Mouse (Mus musculus): Measurements from ENCODE around the gene Tarsl2.

The Tarsl2 gene

GRCm38 (mm10) chr7:65650662-65651061 is 6.0 kb downstream of the Tarsl2 start:
- no peak for DNase-seq (ENCODE audit: low read depth in 2 of 2, low spot score in 2 of 2)

GRCm38 (mm10) chr7:65657490-65658120 is 12.9 kb downstream of the Tarsl2 start:
- DNase-seq (ENCODE audit: low read depth in 2 of 2, low spot score in 2 of 2): no peak

- DNase-seq (ENCODE audit: low read depth in 2 of 2, low spot score in 2 of 2): no peak
These were observed 18.6 kb downstream of the Tarsl2 start for GRCm38 (mm10) chr7:65663225-65663790.

GRCm38 (mm10) chr7:65663886-65664285 is 19.2 kb downstream of the Tarsl2 start:
- DNase-seq (ENCODE audit: low read depth in 2 of 2, low spot score in 2 of 2): no peak

GRCm38 (mm10) chr7:65667491-65667890 is 22.8 kb downstream of the Tarsl2 start:
- DNase-seq (ENCODE audit: low read depth in 2 of 2, low spot score in 2 of 2): no peak

GRCm38 (mm10) chr7:65678050-65678449 is 33.4 kb downstream of the Tarsl2 start:
- DNase-seq (ENCODE audit: low read depth in 2 of 2, low spot score in 2 of 2): no peak

- no peak for DNase-seq (ENCODE audit: low read depth in 2 of 2, low spot score in 2 of 2)
These were observed 34.4 kb downstream of the Tarsl2 start for GRCm38 (mm10) chr7:65678900-65679595.

GRCm38 (mm10) chr7:65681166-65681565 is 36.5 kb downstream of the Tarsl2 start:
- DNase-seq (ENCODE audit: low read depth in 2 of 2, low spot score in 2 of 2): no peak

GRCm38 (mm10) chr7:65684256-65684835 is 39.6 kb downstream of the Tarsl2 start:
- DNase-seq (ENCODE audit: low read depth in 2 of 2, low spot score in 2 of 2): no peak

- DNase-seq (ENCODE audit: low read depth in 2 of 2, low spot score in 2 of 2): no peak
These were observed 42.0 kb downstream of the Tarsl2 start for GRCm38 (mm10) chr7:65686664-65687063.

GRCm38 (mm10) chr7:65690869-65691268 is 46.2 kb downstream of the Tarsl2 start, which contains the start of gene Tm2d3:
Tm2d3 (plus strand) TSS chr7:65691169.
- no peak for DNase-seq (ENCODE audit: low read depth in 2 of 2, low spot score in 2 of 2)

- no peak for DNase-seq (ENCODE audit: low read depth in 2 of 2, low spot score in 2 of 2)
These were observed 47.4 kb downstream of the Tarsl2 start for GRCm38 (mm10) chr7:65691929-65692605.

- no peak for DNase-seq (ENCODE audit: low read depth in 2 of 2, low spot score in 2 of 2)
These were observed 48.2 kb downstream of the Tarsl2 start for GRCm38 (mm10) chr7:65692883-65693282.

GRCm38 (mm10) chr7:65693301-65693821 is 48.7 kb downstream of the Tarsl2 start:
- peak; percentile 85 to 89 for DNase-seq (ENCODE audit: low read depth in 2 of 2, low spot score in 2 of 2)

GRCm38 (mm10) chr7:65696450-65696849 is 51.8 kb downstream of the Tarsl2 start:
- peak in 1 of 2 experiments; percentile 20 for DNase-seq (ENCODE audit: low read depth in 2 of 2, low spot score in 2 of 2)

GRCm38 (mm10) chr7:65702076-65702475 is 57.4 kb downstream of the Tarsl2 start:
- DNase-seq (ENCODE audit: low read depth in 2 of 2, low spot score in 2 of 2): no peak

- DNase-seq (ENCODE audit: low read depth in 2 of 2, low spot score in 2 of 2): peak; percentile 54 to 59
These were observed 60.1 kb downstream of the Tarsl2 start for GRCm38 (mm10) chr7:65704818-65705242.

- no peak for DNase-seq (ENCODE audit: low read depth in 2 of 2, low spot score in 2 of 2)
These were observed 63.8 kb downstream of the Tarsl2 start for GRCm38 (mm10) chr7:65708506-65708905.

GRCm38 (mm10) chr7:65710301-65710700 is 65.6 kb downstream of the Tarsl2 start:
- no peak for DNase-seq (ENCODE audit: low read depth in 2 of 2, low spot score in 2 of 2)

GRCm38 (mm10) chr7:65713782-65714181 is 69.1 kb downstream of the Tarsl2 start:
- no peak for DNase-seq (ENCODE audit: low read depth in 2 of 2, low spot score in 2 of 2)

GRCm38 (mm10) chr7:65714304-65714703 is 69.6 kb downstream of the Tarsl2 start:
- DNase-seq (ENCODE audit: low read depth in 2 of 2, low spot score in 2 of 2): no peak

Data from CD8-positive naive resting alpha-beta T cell, adult 2 months (primary cell).